Mouse (Mus musculus): ENCODE results near the gene Tmem108. TPM values are rescaled to one million over a fixed set of nuclear protein-coding genes. Genes with fewer than 3 reads are reported as not detected.

The Tmem108 gene
- polyA plus RNA-seq, 1 experiment from 2014 or later: 5.5 TPM

DNA sequence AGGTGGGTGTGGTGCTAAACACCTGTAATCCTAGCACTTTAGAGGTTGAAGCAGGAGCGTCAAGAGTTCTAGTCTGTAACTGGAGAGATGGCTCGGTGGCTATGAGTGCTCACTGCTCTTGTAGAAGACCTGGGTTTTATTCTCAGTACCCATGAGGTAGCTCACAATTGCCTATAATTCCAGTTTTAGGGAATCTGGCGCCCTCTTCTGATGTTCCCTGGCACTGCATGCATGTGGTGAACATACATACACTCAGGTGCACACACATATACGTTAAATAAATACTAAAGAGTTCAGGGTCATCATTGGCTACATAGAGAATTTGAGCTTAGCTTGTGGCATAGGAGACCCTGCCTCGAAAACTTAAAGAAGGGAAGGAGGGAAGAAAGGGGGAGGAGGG, 317.0 kb downstream of the Tmem108 start:
- H3K9ac ChIP-seq (ENCODE audit: low read depth, low read length): no peak overlapping the region
- no peak for DNase-seq (ENCODE audit: low spot score)
- TF ChIP-seq CTCF (IDR thresholded peaks at IDR 0.05; ENCODE audit: low read depth): peak; percentile 16; the same call in 1 of the 2 replicates
- no peak overlapping the region for H3K27ac ChIP-seq
- H3K36me3 ChIP-seq (ENCODE audit: insufficient read depth, low read length): no peaks in the 10 kb centered on the region
- ATAC-seq (replicated peaks; ENCODE audit: low FRiP score, low read depth): no peak
- 92% methylated on average over 5 of the region's 5 CpGs for WGBS
- H3K27me3 ChIP-seq (ENCODE audit: insufficient read depth, low read length): no peaks in the 10 kb centered on the region
- H3K4me2 ChIP-seq (ENCODE audit: low read length): no peak overlapping the region
- no peaks in the 10 kb centered on the region for H3K9me3 ChIP-seq (replicated peaks; ENCODE audit: low read length)
- no peak overlapping the region for H3K4me3 ChIP-seq (replicated peaks; ENCODE audit: low read depth, low read length)
- H3K4me1 ChIP-seq (replicated peaks; ENCODE audit: insufficient read depth, low read length): peaks cover 13% of the 10 kb centered on the region

DNA sequence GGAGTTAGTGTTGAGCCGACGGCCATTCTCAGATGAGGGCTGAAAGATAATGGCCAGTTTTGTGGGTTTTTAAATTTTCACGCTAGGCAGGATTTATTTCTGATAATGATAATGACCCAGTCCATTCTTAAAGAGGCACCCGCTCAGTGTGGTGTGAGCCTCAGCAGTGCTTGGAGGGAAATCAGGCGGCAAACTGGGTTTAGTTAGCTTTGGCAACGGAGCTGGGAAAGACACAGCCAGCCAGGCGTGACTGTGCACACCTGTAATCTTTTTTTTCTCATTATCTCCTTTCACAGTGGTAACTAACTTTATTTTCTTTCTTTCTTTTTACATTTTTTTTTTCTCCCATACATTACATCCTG, 317.8 kb downstream of the Tmem108 start:
- ATAC-seq (replicated peaks; ENCODE audit: low FRiP score, low read depth) (no peak), DNase-seq (ENCODE audit: low spot score) (no peak)
- TF ChIP-seq CTCF (IDR thresholded peaks at IDR 0.05; ENCODE audit: low read depth): no peak
- Histone ChIP-seq H3K4me3 (replicated peaks; ENCODE audit: low read depth, low read length) (no peak overlapping the region), H3K9ac (ENCODE audit: low read depth, low read length) (no peak overlapping the region), H3K9me3 (replicated peaks; ENCODE audit: low read length) (no peaks in the 10 kb centered on the region), H3K4me1 (replicated peaks; ENCODE audit: insufficient read depth, low read length) (peaks cover 13% of the 10 kb centered on the region), H3K27ac (no peak overlapping the region), H3K4me2 (ENCODE audit: low read length) (peak overlapping the region; percentile 43), H3K27me3 (ENCODE audit: insufficient read depth, low read length) (no peaks in the 10 kb centered on the region), H3K36me3 (ENCODE audit: insufficient read depth, low read length) (no peaks in the 10 kb centered on the region)
- 23% methylated on average over 7 of the region's 7 CpGs for WGBS

DNA sequence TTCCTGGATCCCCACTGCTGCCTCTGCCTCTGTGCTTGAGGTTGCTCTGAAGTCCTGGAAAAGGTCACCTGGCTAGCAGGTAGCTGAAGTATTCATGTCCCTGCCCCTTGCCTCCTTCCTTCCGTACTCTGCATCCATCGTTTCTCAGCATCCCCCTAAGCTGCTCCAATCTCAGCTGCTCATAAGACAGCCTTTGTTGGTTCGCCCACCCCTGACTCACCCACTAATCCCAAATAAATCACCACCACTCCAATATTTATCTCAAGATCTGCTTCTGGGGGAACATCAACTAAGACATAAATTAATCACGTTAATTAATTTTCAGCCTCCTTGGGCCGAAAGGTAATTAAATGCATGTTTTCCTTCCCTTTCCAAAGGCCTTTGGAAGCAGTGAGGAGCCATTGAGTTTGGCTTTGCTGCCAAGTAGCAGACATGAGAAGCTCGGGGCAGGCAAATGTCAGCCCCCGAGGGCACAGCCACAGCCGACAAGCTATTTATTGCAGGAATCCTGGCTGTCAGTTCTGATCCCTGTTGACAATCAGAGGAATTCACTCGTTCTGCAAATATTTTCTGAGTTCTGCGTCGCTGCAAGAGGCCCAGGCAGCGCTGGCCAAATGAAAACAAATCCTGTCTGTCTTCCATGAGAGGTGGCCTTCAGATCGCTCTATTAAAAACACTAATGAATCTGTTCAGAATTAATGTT, 318.4 kb downstream of the Tmem108 start:
- no peak for ATAC-seq (replicated peaks; ENCODE audit: low FRiP score, low read depth)
- no peak for TF ChIP-seq CTCF (IDR thresholded peaks at IDR 0.05; ENCODE audit: low read depth)
- Histone ChIP-seq H3K4me3 (replicated peaks; ENCODE audit: low read depth, low read length) (no peak overlapping the region), H3K9me3 (replicated peaks; ENCODE audit: low read length) (no peaks in the 10 kb centered on the region), H3K27ac (peak overlapping the region; percentile 50; the same call in 1 of the 2 replicates), H3K27me3 (ENCODE audit: insufficient read depth, low read length) (no peaks in the 10 kb centered on the region), H3K4me2 (ENCODE audit: low read length) (peak overlapping the region; percentile 43), H3K36me3 (ENCODE audit: insufficient read depth, low read length) (no peaks in the 10 kb centered on the region), H3K4me1 (replicated peaks; ENCODE audit: insufficient read depth, low read length) (peaks cover 13% of the 10 kb centered on the region), H3K9ac (ENCODE audit: low read depth, low read length) (no peak overlapping the region)
- WGBS: 12% methylated on average over 13 of the region's 13 CpGs
- DNase-seq (ENCODE audit: low spot score): peak; percentile 41

DNA sequence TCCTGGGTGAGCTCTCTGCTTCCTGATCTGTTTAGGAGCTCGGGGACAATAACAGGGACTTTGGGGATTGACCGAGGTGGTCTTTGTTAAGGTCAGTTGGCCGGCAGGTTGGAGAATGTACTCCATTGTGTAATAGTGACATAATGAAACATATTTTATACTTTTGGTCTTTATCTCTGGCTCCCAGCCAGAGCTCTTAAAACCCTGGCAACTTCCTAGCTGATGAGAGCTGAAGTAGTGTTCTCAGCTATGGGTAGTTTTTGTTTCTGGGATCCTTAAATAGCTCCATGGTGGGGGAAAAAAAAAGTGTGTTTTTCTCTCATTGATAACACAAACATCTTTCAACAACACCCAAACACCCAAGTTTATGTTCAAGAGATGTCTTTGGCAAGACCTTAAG, 321.0 kb downstream of the Tmem108 start:
- H3K9ac ChIP-seq (ENCODE audit: low read depth, low read length): no peak overlapping the region
- no peak for ATAC-seq (replicated peaks; ENCODE audit: low FRiP score, low read depth)
- no peak for TF ChIP-seq CTCF (IDR thresholded peaks at IDR 0.05; ENCODE audit: low read depth)
- no peak overlapping the region for H3K4me2 ChIP-seq (ENCODE audit: low read length)
- 33% methylated on average over 3 of the region's 3 CpGs for WGBS
- H3K36me3 ChIP-seq (ENCODE audit: insufficient read depth, low read length): no peaks in the 10 kb centered on the region
- no peaks in the 10 kb centered on the region for H3K27me3 ChIP-seq (ENCODE audit: insufficient read depth, low read length)
- H3K4me3 ChIP-seq (replicated peaks; ENCODE audit: low read depth, low read length): no peak overlapping the region
- no peaks in the 10 kb centered on the region for H3K9me3 ChIP-seq (replicated peaks; ENCODE audit: low read length)
- peak; percentile 44 for DNase-seq (ENCODE audit: low spot score)
- no peak overlapping the region for H3K27ac ChIP-seq
- H3K4me1 ChIP-seq (replicated peaks; ENCODE audit: insufficient read depth, low read length): peaks cover 13% of the 10 kb centered on the region

DNA sequence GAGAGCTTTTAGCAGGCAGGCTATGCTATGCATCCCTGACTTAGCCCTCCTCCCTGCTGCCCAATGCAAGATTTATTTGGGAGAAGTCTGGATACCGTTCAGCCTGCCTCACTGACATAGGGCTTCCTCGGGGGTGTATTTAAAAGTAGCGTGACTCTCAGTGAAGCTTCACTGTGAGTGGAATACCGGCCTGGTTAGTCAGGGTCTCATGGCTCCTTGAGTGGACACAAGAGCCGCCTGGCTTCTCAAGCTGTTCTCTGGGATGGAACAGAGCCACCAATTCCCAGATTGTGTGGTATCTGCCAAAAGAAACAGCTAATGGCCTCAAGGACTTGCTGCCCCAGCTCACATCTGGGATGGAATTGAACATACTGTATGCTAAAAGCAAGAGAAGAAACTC, 324.5 kb downstream of the Tmem108 start:
- no peak for TF ChIP-seq CTCF (IDR thresholded peaks at IDR 0.05; ENCODE audit: low read depth)
- no peak for ATAC-seq (replicated peaks; ENCODE audit: low FRiP score, low read depth)
- Histone ChIP-seq H3K4me3 (replicated peaks; ENCODE audit: low read depth, low read length) (no peak overlapping the region), H3K4me2 (ENCODE audit: low read length) (no peak overlapping the region), H3K4me1 (replicated peaks; ENCODE audit: insufficient read depth, low read length) (peaks cover 12% of the 10 kb centered on the region; the same call in 1 of the 2 replicates), H3K9me3 (replicated peaks; ENCODE audit: low read length) (no peaks in the 10 kb centered on the region), H3K36me3 (ENCODE audit: insufficient read depth, low read length) (no peaks in the 10 kb centered on the region), H3K27ac (no peak overlapping the region), H3K27me3 (ENCODE audit: insufficient read depth, low read length) (no peaks in the 10 kb centered on the region), H3K9ac (ENCODE audit: low read depth, low read length) (no peak overlapping the region)
- no peak for DNase-seq (ENCODE audit: low spot score)
- WGBS: 36% methylated on average over 5 of the region's 5 CpGs

DNA sequence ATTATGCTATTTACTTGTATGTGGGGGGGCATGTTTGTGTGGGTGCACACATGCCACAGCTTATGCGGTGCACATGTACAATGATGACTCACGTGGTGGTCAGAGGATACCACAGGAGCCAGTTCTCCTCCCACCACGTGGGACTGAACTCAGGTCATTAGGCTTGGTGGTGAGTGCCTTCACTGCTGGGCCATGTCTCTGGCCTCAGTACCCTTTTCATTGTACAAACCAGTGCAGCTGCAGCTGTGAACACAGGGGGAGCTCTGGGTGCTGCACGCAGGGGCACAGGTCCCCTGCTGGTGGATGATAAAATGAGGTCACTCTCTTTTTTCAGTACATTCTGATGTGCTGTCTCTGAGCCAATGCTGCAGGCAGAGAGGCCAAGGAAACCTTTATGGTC, 327.5 kb downstream of the Tmem108 start:
- ATAC-seq (replicated peaks; ENCODE audit: low FRiP score, low read depth) (peak; percentile 43; the same call in 1 of the 2 replicates), DNase-seq (ENCODE audit: low spot score) (peak; percentile 65)
- Histone ChIP-seq H3K27me3 (ENCODE audit: insufficient read depth, low read length) (no peaks in the 10 kb centered on the region), H3K27ac (no peak overlapping the region), H3K4me2 (ENCODE audit: low read length) (no peak overlapping the region), H3K4me1 (replicated peaks; ENCODE audit: insufficient read depth, low read length) (peaks cover 6% of the 10 kb centered on the region; the same call in 1 of the 2 replicates), H3K9ac (ENCODE audit: low read depth, low read length) (no peak overlapping the region), H3K9me3 (replicated peaks; ENCODE audit: low read length) (no peaks in the 10 kb centered on the region), H3K4me3 (replicated peaks; ENCODE audit: low read depth, low read length) (no peak overlapping the region), H3K36me3 (ENCODE audit: insufficient read depth, low read length) (no peaks in the 10 kb centered on the region)
- WGBS: 48% methylated on average over 4 of the region's 4 CpGs
- TF ChIP-seq CTCF (IDR thresholded peaks at IDR 0.05; ENCODE audit: low read depth): peak; percentile 73

Other genes starting within 250 kb of the Tmem108 start
- gene Nphp3, start 240.7 kb upstream of the Tmem108 start, polyA plus RNA-seq (2015; fragmentation: Nextera tagmentation; extraction: Ambion mirVana): 3.4 and 3.5 TPM in 2 replicates

Data from kidney, postnatal 0 days (tissue).